Mouse (Mus musculus): ENCODE measurements around the gene Myh9.
A peak's percentile ranks its signal among the peaks of the same experiment; 100 is the strongest.

Gene Myh9

GRCm38 (mm10) chr15:77785807-77786206, 56.2 kb downstream of the Myh9 start:
- no peak for DNase-seq (ENCODE audit: low spot score)

DNA sequence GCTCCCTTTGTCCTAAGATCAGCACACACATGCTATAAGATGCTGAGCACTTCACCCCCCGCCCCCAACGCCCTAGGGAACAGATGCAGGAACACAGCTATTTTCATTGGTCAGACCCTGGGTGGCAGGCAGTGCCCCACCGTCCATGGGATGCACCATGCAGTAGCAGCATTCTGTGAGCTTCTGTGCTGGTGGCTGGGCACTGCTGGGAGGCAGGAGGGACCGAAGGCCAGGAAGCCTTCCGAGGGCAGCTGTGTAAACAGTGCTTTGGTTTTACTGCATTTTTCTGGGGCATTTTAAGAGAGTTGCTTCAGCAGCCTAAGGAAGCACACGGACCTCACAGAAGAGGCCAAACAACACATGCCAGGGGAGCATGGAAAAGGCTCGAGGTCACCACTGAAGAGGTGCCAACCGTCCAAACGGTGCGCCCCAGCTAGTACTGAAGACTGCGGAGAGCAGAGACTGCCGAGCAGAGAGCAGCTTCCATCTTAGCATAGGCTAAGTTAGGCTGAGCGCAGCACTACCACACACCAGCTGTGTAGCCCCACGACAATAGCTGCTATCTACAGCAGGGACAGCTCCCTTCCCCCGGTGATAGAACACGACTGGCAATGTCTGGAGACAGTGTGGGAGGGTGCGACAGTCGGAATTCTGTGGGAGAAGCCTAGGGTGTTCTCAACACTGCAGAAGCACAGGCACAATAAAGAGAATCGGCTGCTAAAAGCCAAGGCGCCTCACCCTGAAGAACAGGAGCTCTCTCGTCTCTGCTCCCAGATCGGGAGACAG, 57.7 kb downstream of the Myh9 start:
- DNase-seq (ENCODE audit: low spot score) = no peak

- DNase-seq (ENCODE audit: low spot score) = no peak
Measured at GRCm38 (mm10) chr15:77782449-77783014, 59.4 kb downstream of the Myh9 start.

GRCm38 (mm10) chr15:77775186-77775963, 66.6 kb downstream of the Myh9 start:
- DNase-seq (ENCODE audit: low spot score) = peak; percentile 70

GRCm38 (mm10) chr15:77774303-77774702, 67.7 kb downstream of the Myh9 start:
- DNase-seq (ENCODE audit: low spot score) = no peak

DNA sequence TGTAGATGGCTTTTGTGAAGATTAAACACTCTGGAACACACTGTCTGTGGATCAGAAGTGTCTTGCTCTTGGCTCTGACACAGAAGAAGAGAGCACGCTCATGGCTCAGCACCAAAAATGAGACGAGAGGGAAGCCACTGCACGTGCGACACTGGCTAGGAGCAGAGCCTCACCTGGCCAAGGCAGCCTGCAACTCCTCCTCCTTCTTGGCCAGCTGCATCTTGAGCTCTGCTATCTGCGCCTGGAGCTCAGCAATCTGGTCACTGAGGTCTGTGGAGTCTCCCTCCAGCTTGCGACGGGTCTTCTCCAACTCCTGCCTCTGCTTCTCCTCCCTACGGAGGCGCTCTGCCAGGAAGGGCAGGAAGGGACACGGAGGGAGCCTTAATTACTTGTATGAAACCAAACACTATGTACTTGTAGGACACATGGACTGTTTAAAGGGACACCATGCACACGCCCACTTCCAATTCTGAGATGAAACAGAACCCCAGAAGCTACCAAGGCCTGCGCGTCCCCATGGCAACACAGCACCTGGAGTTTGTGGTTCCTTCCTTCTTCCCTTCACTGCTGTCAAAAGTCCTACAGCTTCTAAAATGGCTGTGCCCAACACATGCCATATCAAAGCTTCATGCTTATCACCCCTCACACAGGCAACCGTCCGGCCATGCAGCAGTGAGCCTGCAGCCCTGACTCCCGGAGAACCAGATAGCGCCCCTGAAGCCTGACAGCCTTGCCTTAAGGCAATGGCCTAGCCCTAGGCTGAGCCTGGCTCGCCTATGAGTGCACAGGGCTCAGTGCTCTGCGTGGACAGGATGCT, 68.7 kb downstream of the Myh9 start:
- DNase-seq (ENCODE audit: low spot score) = no peak

DNA sequence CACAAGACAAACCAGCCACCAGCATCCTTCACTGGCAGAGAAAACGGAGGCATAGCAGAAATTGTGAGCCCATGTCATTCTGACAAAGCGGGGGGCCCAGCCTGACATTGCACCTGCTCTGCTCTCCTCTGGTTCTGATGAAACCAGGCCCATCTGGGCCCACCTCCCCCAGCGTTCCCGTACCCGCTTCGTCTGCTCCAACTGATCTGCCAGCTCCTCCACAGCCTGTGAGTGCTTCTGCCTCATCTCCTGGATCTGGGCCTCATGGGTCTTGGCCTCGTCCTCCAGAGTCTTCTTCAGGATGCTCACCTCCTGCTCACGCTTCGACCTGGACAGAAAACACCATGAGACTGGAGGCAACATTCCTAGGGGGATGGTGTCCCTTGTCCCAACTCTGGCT, 71.0 kb downstream of the Myh9 start:
- DNase-seq (ENCODE audit: low spot score) = no peak

DNA sequence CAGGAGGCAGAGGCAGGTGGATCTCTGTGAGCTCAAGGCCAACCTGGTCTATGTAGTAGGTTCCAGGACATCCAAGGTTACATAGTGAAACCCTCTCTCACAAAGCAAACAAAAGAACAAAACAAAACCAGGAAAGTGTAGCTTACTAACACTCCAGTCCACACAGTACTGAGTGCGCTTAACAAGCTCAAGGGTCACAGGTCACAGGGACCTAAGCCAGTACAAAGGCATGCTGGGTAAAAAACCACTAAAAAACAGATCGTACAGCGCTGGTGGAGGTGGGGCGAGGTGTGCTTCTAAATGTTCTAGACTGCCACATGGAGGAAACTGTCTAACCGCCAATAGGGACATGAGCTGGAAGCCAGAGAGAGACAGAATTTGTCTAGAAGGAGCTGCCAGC, 71.6 kb downstream of the Myh9 start:
- no peak for DNase-seq (ENCODE audit: low spot score)

DNA sequence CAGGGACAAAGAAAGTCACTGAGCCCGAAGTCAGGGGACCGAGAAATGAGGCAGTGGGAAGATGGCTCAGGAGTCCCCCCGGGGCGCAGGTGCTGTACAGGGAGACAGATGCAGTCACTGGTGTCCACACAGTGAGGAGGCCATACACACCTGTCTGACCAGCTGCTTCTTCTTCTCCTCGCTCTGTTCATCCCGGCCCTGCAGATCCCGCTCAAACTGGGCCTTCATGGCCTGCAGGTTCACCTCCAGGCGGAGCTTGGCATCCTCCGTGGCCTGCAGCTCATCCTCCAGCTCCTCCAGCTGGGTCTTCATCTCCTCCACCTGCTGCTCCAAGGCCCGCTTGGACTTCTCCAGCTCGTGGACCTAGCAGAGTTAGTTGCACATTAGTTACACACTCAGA, 75.0 kb downstream of the Myh9 start:
- DNase-seq (ENCODE audit: low spot score) = no peak

- DNase-seq (ENCODE audit: low spot score) = no peak
Measured at GRCm38 (mm10) chr15:77765484-77766093, 76.4 kb downstream of the Myh9 start.

DNA sequence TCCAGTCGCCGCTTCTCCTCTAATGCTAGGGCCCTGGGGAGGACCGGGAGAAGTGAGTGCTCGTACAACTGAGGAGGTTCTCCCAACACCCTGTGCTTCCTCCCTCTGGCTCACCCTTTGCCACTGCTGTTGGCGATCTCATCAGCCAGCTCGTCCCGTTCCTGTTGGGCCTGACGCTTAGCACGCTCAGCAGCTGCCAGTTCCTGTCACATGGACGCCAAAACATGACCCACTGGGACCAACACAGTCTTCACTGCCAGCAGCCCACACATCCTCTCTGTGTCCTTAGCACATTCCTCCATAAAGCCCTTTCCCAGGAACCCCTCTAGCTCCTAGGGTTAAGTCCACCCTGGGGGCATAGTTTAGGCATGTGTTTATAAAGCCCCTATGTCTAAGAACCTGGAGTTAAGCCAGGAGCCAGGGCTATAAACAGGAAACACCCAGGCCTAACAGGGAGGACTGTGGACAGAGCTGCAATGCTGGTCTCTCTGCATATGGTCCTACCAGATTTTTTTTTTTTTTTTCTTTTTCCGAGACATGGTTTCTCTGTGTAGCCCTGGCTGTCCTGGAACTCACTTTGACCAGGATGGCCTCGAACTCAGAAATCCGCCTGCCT, 77.5 kb downstream of the Myh9 start:
- DNase-seq (ENCODE audit: low spot score) = peak; percentile 58

DNA sequence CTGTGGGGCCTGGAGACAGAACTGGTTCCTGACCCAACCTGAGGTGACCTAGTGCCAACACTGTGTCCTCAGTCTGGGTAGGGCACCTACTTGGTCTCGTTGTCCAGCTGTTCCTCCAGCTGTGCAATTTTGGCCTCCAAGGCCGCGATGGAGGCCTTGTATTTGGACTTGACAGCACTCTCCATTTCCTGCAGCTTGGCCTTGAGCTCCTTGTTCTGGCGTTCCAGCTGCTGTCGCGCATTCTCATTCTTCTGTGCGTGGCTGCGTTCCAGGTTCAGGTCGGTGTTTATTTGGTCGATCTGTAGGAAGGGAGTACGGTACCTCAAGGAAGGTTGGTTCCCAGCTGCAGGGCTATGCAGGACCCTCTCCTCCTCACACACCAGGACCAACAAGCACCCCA, 78.3 kb downstream of the Myh9 start:
- no peak for DNase-seq (ENCODE audit: low spot score)

- no peak for DNase-seq (ENCODE audit: low spot score)
Measured at GRCm38 (mm10) chr15:77763050-77763449, 78.9 kb downstream of the Myh9 start.

- DNase-seq (ENCODE audit: low spot score) = peak; percentile 52
Measured at GRCm38 (mm10) chr15:77761561-77762380, 80.2 kb downstream of the Myh9 start.

DNA sequence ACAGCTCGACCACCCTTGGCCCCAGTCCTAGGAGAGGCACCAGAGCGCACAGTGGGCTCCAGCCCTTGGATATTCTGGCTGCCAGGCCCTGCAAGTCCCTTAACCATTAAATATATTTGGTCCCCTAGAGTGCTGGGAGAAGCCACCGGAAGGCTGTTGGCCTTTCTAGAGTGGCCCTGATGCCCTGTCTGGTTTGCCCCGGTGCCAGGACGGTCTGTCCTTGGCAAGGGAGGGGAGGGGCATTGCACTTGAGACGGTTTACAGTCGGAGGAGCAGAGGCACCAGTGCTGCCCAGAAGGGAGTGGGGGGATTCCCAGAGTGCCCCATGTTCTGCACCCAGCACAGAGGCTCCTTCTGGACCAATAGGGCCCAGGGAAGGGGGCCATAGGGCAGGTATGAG, 80.9 kb downstream of the Myh9 start:
- DNase-seq (ENCODE audit: low spot score) = peak; percentile 66

DNA sequence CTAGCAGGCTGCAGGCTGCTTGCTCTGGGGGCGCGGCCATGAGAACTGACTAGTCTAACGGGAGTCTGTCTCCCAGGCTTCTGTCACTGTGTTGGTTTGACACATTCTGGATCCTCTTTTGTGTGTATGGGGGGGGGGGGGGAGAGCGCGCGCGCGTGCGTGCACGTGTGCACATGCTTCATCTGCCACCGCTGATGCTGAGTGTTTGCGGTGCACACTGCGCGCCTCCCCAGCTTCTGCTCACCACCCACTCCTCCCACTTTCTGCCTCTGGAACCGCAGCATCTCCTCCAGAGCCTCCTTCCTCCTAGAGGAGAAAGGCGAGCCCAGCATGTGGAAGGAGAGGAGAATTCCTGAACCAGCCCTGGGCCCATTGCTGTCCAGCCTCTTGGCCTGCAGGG, 81.9 kb downstream of the Myh9 start:
- no peak for DNase-seq (ENCODE audit: low spot score)

DNA sequence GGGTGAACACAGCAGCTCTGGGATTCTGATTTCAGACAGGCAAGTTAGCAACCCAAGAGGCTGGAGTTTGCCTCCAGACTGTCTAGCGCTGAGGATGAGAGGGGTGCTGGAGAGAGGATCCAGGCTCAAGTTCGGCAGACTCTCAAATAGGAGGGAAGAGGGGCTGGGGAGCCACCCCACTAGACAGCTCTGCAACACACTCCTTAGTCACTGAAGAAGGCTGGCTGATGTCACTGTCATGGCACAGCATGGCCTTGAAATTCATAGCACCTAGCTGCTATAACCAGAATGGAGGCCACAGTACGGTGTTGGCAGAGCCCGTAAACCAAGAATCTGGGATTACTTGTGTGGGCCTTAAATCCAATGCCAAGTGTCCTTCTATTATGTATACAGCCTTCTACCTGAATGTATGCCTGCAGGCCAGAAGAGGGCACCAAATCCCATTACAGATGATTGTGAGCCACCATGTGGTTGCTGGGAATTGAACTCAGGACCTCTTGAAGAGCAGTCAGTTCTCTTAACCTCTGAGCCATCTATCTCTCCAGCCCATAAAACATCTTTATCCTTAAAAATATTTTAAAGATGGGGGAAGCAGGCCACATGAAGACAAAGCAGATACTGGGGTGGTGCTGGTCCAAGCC, 84.3 kb downstream of the Myh9 start:
- no peak for DNase-seq (ENCODE audit: low spot score)

GRCm38 (mm10) chr15:77756848-77757247, 85.1 kb downstream of the Myh9 start, which contains the start of gene Apol8:
Apol8 (minus strand) TSS chr15:77757003.
- peak; percentile 43 for DNase-seq (ENCODE audit: low spot score)

GRCm38 (mm10) chr15:77756081-77756480, 85.9 kb downstream of the Myh9 start:
- no peak for DNase-seq (ENCODE audit: low spot score)

- no peak for DNase-seq (ENCODE audit: low spot score)
Measured at GRCm38 (mm10) chr15:77755132-77755531, 86.8 kb downstream of the Myh9 start.
